Mouse (Mus musculus): ENCODE measurements at regions not wholly inside any gene's neighbourhood (a gene's known extent, or its start where the extent isn't known, plus 50 kb on each side); places are given as distances from the start of the nearest gene placed in this dataset.

DNA sequence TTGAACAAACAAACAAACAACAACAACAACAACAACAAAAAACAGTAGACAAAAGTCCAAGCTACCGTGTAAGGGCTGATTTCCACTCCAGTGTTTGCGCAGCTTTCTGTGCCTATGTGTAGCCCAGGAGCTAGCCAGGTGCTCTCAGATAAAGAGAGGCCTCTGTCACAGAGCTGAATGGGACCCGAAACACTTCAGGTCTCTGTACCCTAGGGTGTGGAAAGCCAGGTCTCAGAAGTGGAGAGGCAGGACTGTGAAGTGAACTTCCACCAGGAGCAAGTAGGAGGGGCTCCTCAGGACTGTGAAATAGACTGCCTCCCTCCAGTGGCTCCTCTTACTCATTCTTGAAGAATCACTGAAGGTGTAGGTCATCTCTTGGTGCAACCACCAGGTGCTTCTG lies 61.4 kb upstream of the Habp2 start:
- intact Hi-C loops (cut with DNase I; ENCODE audit: low total_unique reads) = no loop called here
- DNase-seq = no peak

DNA sequence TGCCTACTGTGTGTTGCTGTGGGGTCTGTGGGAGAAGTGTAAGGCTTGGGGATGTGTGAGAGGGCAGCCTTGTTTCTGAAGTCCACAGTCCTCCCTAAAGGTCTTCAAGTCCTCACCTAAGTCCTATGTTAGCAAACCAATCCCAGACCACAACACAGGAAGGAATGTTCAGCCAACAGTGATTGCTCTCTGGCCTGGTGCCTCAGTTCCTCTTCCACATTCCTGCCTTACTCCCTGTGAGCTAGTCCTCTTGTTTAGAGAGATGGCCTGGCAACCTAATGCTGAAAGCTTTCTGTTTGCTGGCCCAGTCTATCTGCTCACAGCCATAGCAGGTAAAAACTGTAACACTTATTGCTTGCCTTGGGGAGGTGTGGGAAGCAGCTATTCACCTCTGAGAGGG lies 58.4 kb upstream of the Habp2 start:
- intact Hi-C loops (cut with DNase I; ENCODE audit: low total_unique reads) = no loop called here
- no peak for DNase-seq

DNA sequence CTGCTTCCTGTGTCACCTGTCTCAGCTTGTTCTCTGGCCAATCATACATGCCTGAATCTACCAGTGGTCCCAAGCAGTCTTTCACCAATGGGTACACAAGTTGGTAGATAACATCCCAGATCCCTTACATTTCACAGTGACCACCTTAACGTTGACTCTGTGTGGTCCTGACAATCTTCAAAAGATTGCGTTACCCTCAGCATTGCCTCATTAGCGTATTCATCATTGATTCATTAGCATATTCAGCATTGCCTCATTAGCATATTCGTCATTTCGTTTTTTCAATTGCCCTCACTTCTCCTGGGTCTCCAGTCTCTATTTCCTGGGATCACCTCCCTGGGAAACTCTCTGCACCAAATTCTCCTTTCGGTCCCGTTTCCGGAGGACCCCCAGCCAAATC lies 55.5 kb upstream of the Habp2 start:
- DNase-seq = no peak
- intact Hi-C loops (cut with DNase I; ENCODE audit: low total_unique reads) = no loop called here

DNA sequence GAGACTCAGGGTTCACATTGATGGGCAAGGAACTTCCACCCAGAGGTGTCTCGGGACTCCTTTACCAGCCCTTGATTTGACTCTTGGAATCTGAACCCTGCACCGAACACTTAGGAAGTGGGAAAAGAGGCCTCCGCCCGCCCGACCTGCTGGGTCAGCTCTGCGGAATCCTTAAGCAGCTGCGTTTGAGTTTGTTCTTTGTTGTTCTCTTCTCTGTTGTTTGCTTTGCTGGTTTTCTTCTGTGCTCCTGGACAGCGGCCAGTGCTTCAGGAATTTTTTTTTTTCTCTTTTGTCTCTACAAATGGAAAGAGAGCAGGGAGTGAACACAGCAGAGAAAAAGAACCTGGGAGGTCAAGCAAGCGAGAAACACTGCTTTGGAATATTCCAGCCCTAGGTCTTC lies 55.1 kb upstream of the Habp2 start:
- DNase-seq = peak; percentile 24
- intact Hi-C loops (cut with DNase I; ENCODE audit: low total_unique reads) = no loop called here

DNA sequence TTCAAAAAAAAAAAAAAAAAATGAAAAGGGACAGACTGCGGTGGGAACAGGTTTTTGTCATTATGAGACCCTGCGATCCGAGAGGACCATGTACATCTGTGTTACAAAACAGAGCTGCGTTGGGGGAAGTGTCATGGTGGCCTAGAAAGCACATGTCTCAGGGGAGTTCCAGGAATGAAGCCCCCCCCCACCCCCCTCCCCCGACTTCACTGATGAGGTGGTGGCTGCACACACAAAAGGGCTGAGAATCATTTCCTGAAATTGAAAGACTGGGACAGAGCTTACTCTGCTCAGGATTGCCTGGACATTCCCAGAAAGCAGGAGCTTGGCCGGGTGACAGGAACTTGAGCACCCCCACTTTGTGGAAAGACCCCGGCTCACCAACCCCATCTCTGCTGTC lies 54.7 kb upstream of the Habp2 start:
- intact Hi-C loops (cut with DNase I; ENCODE audit: low total_unique reads) = no loop called here
- DNase-seq = no peak

DNA sequence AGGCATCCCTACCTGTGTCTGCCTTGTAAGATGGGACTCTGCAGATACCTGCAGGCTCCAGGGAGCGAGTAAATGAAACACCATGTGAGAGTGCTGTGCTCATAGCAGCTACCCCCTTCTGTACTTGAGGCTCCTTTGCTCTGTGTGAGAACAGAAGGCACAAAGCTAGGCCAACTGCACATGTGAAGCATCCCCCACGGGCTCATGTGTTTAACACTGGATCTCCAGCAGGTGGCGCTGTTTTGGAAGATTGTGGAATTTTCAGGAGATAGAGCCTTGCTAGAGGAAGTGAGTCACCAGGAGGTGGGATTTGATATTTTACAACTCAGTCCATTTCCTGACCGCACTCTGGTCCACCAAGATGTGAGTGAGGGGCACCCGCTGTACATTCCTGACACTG lies 54.0 kb upstream of the Habp2 start:
- intact Hi-C loops (cut with DNase I; ENCODE audit: low total_unique reads) = no loop called here

DNA sequence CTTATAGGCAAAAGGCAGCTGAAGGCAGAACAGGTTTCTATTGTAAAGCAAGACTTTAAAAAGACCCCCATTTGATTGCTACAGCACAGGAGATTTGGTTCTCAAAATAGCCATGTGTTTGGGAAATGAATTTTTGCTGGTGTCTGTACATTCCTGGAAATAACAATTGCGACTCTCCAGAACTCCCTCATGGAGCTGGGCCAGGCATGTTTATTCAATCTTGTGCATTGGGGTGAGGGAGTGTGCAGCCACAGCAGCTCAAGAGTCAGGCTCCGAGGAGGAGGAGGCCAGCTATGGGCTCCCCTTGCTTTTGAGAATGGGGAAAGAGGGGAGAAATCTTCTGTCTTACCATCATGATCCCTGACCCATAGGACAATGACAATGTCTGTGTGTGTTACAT lies 51.9 kb upstream of the Habp2 start:
- intact Hi-C loops (cut with DNase I; ENCODE audit: low total_unique reads) = no loop called here
- DNase-seq = no peak

More for the DNA sequence above, 54.0 kb upstream of the Habp2 start:
- DNase-seq = no peak
